Mouse (Mus musculus): ENCODE data around the gene Tagap1. TPM values are rescaled to one million over a fixed set of nuclear protein-coding genes. Genes with fewer than 3 reads are reported as not detected.
"Not testable (repeated sequence)": the region's sequence is repeated elsewhere in the genome, so short reads cannot be mapped to it uniquely, and the experiment has no call there.

The Tagap1 gene
- polyA plus RNA-seq, 1 experiment: 68.4 TPM

DNA sequence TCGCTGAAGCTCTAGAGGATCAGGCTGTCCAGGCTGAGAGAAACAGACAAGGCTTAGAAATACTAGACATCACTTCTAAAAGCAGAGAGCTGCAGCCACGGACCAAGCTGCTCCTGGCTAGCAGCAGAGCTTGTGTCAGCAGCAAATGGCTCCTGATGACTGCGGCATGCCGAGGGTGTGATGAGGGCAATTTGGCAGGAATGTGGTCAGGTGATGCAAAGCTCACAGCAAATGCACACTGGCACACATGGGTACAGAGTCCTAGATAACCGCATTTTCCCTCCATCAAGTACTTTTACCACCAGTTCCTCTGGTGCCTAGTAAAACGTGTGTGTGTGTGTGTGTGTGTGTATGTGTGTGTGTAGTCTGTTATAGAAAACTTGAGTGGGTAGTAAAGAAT is 46.9 kb downstream of the Tagap1 start:
- not testable (repeated sequence) for H3K27me3 ChIP-seq (ENCODE audit: control insufficient read depth, insufficient read depth, low read length); H3K27ac ChIP-seq (ENCODE audit: control insufficient read depth, insufficient read depth, low read depth, low read length); H3K4me3 ChIP-seq (ENCODE audit: control insufficient read depth, low read depth, low read length); H3K36me3 ChIP-seq (ENCODE audit: control insufficient read depth, insufficient read depth, low read length); H3K4me1 ChIP-seq (ENCODE audit: control insufficient read depth, insufficient read depth, low read length)

Other genes starting within 250 kb of the Tagap1 start
- 4.5 and 7.8 TPM in 2 replicates for gene Ezr, start 178.4 kb downstream of the Tagap1 start, polyA plus RNA-seq (2012; rRNA removed)
- gene Rsph3b, start 12.5 kb downstream of the Tagap1 start, polyA plus RNA-seq (2012; rRNA removed): 209 and 231 TPM in 2 replicates
- gene Rnaset2b, start 9.5 kb upstream of the Tagap1 start, polyA plus RNA-seq (2012; rRNA removed): 45.0 and 47.3 TPM in 2 replicates
- gene Gm49721, start 17.7 kb upstream of the Tagap1 start, polyA plus RNA-seq (2012; rRNA removed): 0.31 TPM in 1 of 2 replicates, not detected in the other
- not detected in 2 replicates for gene Gm1604a, start 64.4 kb upstream of the Tagap1 start, polyA plus RNA-seq (2012; rRNA removed)
- 12.6 and 15.6 TPM in 2 replicates for gene Rps6ka2, start 209.0 kb upstream of the Tagap1 start, polyA plus RNA-seq (2012; rRNA removed)